Mouse (Mus musculus) right cerebral cortex, adult 18-20 months (tissue): Measurements from ENCODE around the gene Spocd1.

Experiments used
- DNase-seq: peaks from one replicate; pipeline ENCODE4 v3.0.0; 2022; ENCODE audit warnings: mixed read lengths

The Spocd1 gene

GRCm38 (mm10) chr4:129977256-129977655 lies 48.2 kb downstream of the Spocd1 start:
- DNase-seq: no peak

GRCm38 (mm10) chr4:129978227-129978626 lies 49.2 kb downstream of the Spocd1 start:
- DNase-seq: no peak

- peak; percentile 67 for DNase-seq
Observed at GRCm38 (mm10) chr4:129978930-129979329, 49.9 kb downstream of the Spocd1 start.

GRCm38 (mm10) chr4:129981657-129982056 lies 52.6 kb downstream of the Spocd1 start:
- no peak for DNase-seq

GRCm38 (mm10) chr4:129983046-129983445 lies 54.0 kb downstream of the Spocd1 start:
- no peak for DNase-seq

- peak; percentile 90 for DNase-seq
Observed at GRCm38 (mm10) chr4:129983764-129984420, 54.8 kb downstream of the Spocd1 start.

GRCm38 (mm10) chr4:129984421-129985061 lies 55.5 kb downstream of the Spocd1 start, which contains the start of gene Adgrb2:
TSS of gene Adgrb2 (plus strand) at chr4:129984870.
- DNase-seq: peak; percentile 48

- no peak for DNase-seq
Observed at GRCm38 (mm10) chr4:129985161-129985670, 56.2 kb downstream of the Spocd1 start.

GRCm38 (mm10) chr4:129985671-129986441 lies 56.8 kb downstream of the Spocd1 start:
- DNase-seq: peak; percentile 83

GRCm38 (mm10) chr4:129987825-129988504 lies 58.9 kb downstream of the Spocd1 start:
- DNase-seq: no peak

- no peak for DNase-seq
Observed at GRCm38 (mm10) chr4:129989925-129990324, 60.9 kb downstream of the Spocd1 start.

GRCm38 (mm10) chr4:129992720-129993119 lies 63.7 kb downstream of the Spocd1 start:
- no peak for DNase-seq

- DNase-seq: peak; percentile 15
Observed at GRCm38 (mm10) chr4:129993213-129993612, 64.2 kb downstream of the Spocd1 start.

- DNase-seq: peak; percentile 61
Observed at GRCm38 (mm10) chr4:129993944-129994695, 65.1 kb downstream of the Spocd1 start.

- peak; percentile 59 for DNase-seq
Observed at GRCm38 (mm10) chr4:129994728-129995127, 65.7 kb downstream of the Spocd1 start.

- peak; percentile 54 for DNase-seq
Observed at GRCm38 (mm10) chr4:129995255-129995654, 66.2 kb downstream of the Spocd1 start.

- DNase-seq: no peak
Observed at GRCm38 (mm10) chr4:129996015-129996414, 67.0 kb downstream of the Spocd1 start.

- peak; percentile 85 for DNase-seq
Observed at GRCm38 (mm10) chr4:129998124-129998523, 69.1 kb downstream of the Spocd1 start.

- DNase-seq: no peak
Observed at GRCm38 (mm10) chr4:130001710-130002109, 72.7 kb downstream of the Spocd1 start.

GRCm38 (mm10) chr4:130002157-130002556 lies 73.1 kb downstream of the Spocd1 start:
- peak; percentile 75 for DNase-seq

- peak; percentile 65 for DNase-seq
Observed at GRCm38 (mm10) chr4:130005593-130005992, 76.5 kb downstream of the Spocd1 start.

GRCm38 (mm10) chr4:130006533-130006932 lies 77.5 kb downstream of the Spocd1 start:
- DNase-seq: no peak
